9 mouse cellular contexts compared by ENCODE assay signal in the genomic region with DNA sequence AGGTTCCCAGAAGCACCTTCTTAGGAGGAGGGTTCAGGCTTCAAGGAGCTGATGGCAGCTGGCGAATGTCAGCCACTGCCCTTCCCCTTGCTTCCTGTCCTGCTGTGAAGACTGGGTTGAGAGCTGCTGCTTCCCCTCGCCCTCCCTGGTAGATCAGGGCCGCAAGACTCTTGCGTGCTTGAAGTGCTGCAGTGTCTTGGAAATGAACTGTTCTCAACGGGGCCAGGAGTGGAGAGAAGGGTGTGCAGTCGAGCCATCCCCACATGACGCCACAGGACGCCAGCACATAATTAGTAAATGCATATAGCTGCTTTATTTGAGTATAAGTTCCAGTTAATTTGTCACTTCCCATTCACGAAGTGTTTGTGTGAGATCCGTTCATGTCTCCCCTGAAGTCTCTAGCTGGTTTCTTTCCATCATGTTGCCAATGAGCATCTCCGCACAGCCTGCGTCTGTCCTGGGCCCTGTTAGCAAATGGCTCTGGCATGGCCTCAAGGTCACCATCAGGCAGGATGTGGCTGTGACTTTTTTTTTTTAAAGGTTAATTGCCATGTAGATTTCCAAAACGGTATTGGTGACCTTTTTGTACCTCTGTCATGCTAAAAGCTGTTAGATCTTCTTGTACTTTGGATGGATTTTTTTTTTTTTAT. TPM values are rescaled to one million over a fixed set of nuclear protein-coding genes. Genes with fewer than 3 reads are reported as not detected.
A peak's percentile ranks its signal among the peaks of the same experiment; 100 is the strongest.
DNase-seq lines count a peak whose midpoint lies in the region; ATAC-seq and TF ChIP-seq lines count a peak whose summit lies in the region.
"Had no signal": no experiment of that assay in that cellular context is flagged by ENCODE, and none has a peak within 500 bp of the region (broad histone marks: within the 10 kb centered on the region; RNA-seq: fewer than 3 reads in every experiment).

No protein-coding gene starts in this region.

- peak overlapping the region; percentile 27; the same call in 1 of the 2 replicates for H3K27ac ChIP-seq in kidney, embryonic 14.5 days (ENCODE audit: low read depth, low read length)
- peak overlapping the region; percentile 87 for H3K27ac ChIP-seq in cerebellum, adult 2 months (ENCODE audit: insufficient read depth, low read length)
- H3K27ac ChIP-seq: liver, embryonic 15.5 days had no signal

- WGBS in kidney, embryonic 14.5 days = 15% methylated on average over 13 of the region's 13 CpGs
- WGBS in cerebellum, adult 2 months = 6% methylated on average over 13 of the region's 13 CpGs

- TF ChIP-seq CTCF in cerebellum, adult 2 months (IDR thresholded peaks at IDR 0.05; ENCODE audit: borderline replicate concordance, insufficient read depth, low read depth, low read length) = no peak

- H3K27me3 ChIP-seq in kidney, embryonic 14.5 days (ENCODE audit: control insufficient read depth, insufficient read depth, low read length) = no peaks in the 10 kb centered on the region
- no peaks in the 10 kb centered on the region for H3K27me3 ChIP-seq in cerebellum, adult 2 months (ENCODE audit: control insufficient read depth, insufficient read depth, low read length)
- H3K27me3 ChIP-seq: liver, embryonic 15.5 days had no signal

- no peak overlapping the region for H3K9ac ChIP-seq in kidney, embryonic 14.5 days (ENCODE audit: low read depth, low read length)
- H3K9ac ChIP-seq: liver, embryonic 15.5 days had no signal

- no peaks in the 10 kb centered on the region for H3K9me3 ChIP-seq in kidney, embryonic 14.5 days (ENCODE audit: control insufficient read depth, low read length)
- H3K9me3 ChIP-seq: liver, embryonic 15.5 days had no signal

- peaks cover 32% of the 10 kb centered on the region for H3K4me1 ChIP-seq in kidney, embryonic 14.5 days (ENCODE audit: control insufficient read depth, insufficient read depth, low read length)
- H3K4me1 ChIP-seq in cerebellum, adult 2 months (ENCODE audit: control insufficient read depth, insufficient read depth, low read length) = peaks cover 31% of the 10 kb centered on the region

- no peaks in the 10 kb centered on the region for H3K36me3 ChIP-seq in kidney, embryonic 14.5 days (ENCODE audit: control insufficient read depth, insufficient read depth, low read length)
- H3K36me3 ChIP-seq: liver, embryonic 15.5 days had no signal

- no peak overlapping the region for H3K4me3 ChIP-seq in kidney, embryonic 14.5 days (ENCODE audit: low read length)
- peak overlapping the region; percentile 7 for H3K4me3 ChIP-seq in cerebellum, adult 2 months (replicated peaks; ENCODE audit: insufficient read depth, low read depth, low read length)
- H3K4me3 ChIP-seq: liver, embryonic 15.5 days had no signal

- peak; percentile 57 for ATAC-seq in kidney, embryonic 14.5 days (ENCODE audit: low FRiP score, low TSS enrichment)

- no peak overlapping the region; the same call in 1 of the 2 replicates for H3K4me2 ChIP-seq in kidney, embryonic 14.5 days (replicated peaks; ENCODE audit: low read depth, low read length)
- H3K4me2 ChIP-seq: liver, embryonic 15.5 days had no signal

- no peak for DNase-seq in kidney, adult 8-10 months
- peak; percentile 52 to 59 for DNase-seq in cerebellum, adult 2 months
- peak; percentile 37 for DNase-seq in heart, postnatal 4 days
- DNase-seq in lung, postnatal 25 days (ENCODE audit: low spot score) = peak; percentile 61
- peak; percentile 53 for DNase-seq in thymus, postnatal 25 days
- DNase-seq in urinary bladder, postnatal 14 days (ENCODE audit: low spot score) = no peak
- DNase-seq in right cerebral cortex, adult 2 months (ENCODE audit: low spot score in 2 of 2) = no peak

- TF ChIP-seq POLR2A in cerebellum, adult 2 months (IDR thresholded peaks at IDR 0.05; ENCODE audit: borderline replicate concordance, insufficient read depth, low read length) = no peak

RNA-seq across cellular contexts. Expression of gene Btbd3, which starts 9.1 kb away (rescaled TPM):
- polyA plus RNA-seq in kidney, embryonic 14.5 days (2014; fragmentation: Nextera tagmentation; extraction: Ambion mirVana) = 18.4 and 21.2 TPM in 2 replicates
- polyA plus RNA-seq in cerebellum, adult 2 months (2012; rRNA removed) = 183 and 201 TPM in 2 replicates
- total RNA-seq in heart, postnatal 4 days (2021) = 10 to 100 TPM; 22.3 to 22.7 TPM

Comparison
In these comparisons a context has a peak if more than half of its experiments do, and no peak if none do; other contexts are left out.
1. DNase-seq: peak in cerebellum, adult 2 months (2 of 2), heart, postnatal 4 days (single experiment), lung, postnatal 25 days (single experiment) and thymus, postnatal 25 days (single experiment); none in kidney, adult 8-10 months (0 of 2), urinary bladder, postnatal 14 days (single experiment) and right cerebral cortex, adult 2 months (0 of 2).